Mouse (Mus musculus): ENCODE data around the gene Cldn14. TPM values are rescaled to one million over a fixed set of nuclear protein-coding genes. Genes with fewer than 3 reads are reported as not detected.

Cldn14 gene
- polyA plus RNA-seq, 1 experiment from 2014 or later: 0.14 TPM

DNA sequence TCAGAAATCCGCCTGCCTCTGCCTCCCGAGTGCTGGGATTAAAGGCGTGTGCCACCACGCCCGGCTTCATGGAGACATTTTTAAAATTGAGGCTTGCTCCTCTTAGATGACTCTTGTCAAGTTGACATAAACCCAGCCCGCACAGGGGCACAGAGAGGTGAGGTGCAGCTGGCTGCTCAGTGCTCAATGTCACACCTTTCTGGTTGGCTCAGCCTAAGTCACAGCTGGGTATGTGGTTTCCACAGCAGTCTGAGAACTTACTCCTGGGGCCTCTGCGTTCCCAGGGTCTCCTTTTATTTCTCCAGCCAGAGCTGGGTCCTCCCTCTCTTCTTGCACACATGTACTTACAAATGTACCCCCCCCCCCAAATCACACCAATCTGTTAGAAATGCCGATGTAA, 100.4 kb downstream of the Cldn14 start:
- H3K4me2 ChIP-seq (ENCODE audit: low read depth, low read length): no peak overlapping the region
- 94% methylated on average over 8 of the region's 8 CpGs for WGBS
- H3K9me3 ChIP-seq (ENCODE audit: control insufficient read depth, low read length): no peaks in the 10 kb centered on the region
- peaks cover 3% of the 10 kb centered on the region; the same call in 1 of the 2 replicates for H3K4me1 ChIP-seq (ENCODE audit: control insufficient read depth, insufficient read depth, low read length)
- H3K36me3 ChIP-seq (ENCODE audit: control insufficient read depth, insufficient read depth, low read length): 0 out of 2 replicates have a peak, but pooled peaks cover 7% of the 10 kb centered on the region
- no peak for ATAC-seq (ENCODE audit: low read depth)
- no peak overlapping the region for H3K4me3 ChIP-seq (ENCODE audit: low read depth, low read length)
- H3K27me3 ChIP-seq (replicated peaks; ENCODE audit: control insufficient read depth, insufficient read depth, low read length): no peaks in the 10 kb centered on the region
- no peak overlapping the region for H3K27ac ChIP-seq (replicated peaks; ENCODE audit: low read depth, low read length)
- DNase-seq (ENCODE audit: low spot score): no peak
- H3K9ac ChIP-seq (ENCODE audit: low read depth, low read length): no peak overlapping the region

- Histone ChIP-seq H3K4me2 (ENCODE audit: low read depth, low read length) (no peak overlapping the region), H3K27ac (replicated peaks; ENCODE audit: low read depth, low read length) (no peak overlapping the region), H3K27me3 (replicated peaks; ENCODE audit: control insufficient read depth, insufficient read depth, low read length) (no peaks in the 10 kb centered on the region), H3K4me1 (ENCODE audit: control insufficient read depth, insufficient read depth, low read length) (peaks cover 3% of the 10 kb centered on the region; the same call in 1 of the 2 replicates), H3K36me3 (ENCODE audit: control insufficient read depth, insufficient read depth, low read length) (0 out of 2 replicates have a peak, but pooled peaks cover 12% of the 10 kb centered on the region), H3K4me3 (ENCODE audit: low read depth, low read length) (no peak overlapping the region), H3K9me3 (ENCODE audit: control insufficient read depth, low read length) (no peaks in the 10 kb centered on the region), H3K9ac (ENCODE audit: low read depth, low read length) (no peak overlapping the region)
- 77% methylated on average over 5 of the region's 5 CpGs for WGBS
- no peak for ATAC-seq (ENCODE audit: low read depth)
- no peak for DNase-seq (ENCODE audit: low spot score)
These were observed 100.9 kb downstream of the Cldn14 start for GRCm38 (mm10) chr16:93907761-93908160.

DNA sequence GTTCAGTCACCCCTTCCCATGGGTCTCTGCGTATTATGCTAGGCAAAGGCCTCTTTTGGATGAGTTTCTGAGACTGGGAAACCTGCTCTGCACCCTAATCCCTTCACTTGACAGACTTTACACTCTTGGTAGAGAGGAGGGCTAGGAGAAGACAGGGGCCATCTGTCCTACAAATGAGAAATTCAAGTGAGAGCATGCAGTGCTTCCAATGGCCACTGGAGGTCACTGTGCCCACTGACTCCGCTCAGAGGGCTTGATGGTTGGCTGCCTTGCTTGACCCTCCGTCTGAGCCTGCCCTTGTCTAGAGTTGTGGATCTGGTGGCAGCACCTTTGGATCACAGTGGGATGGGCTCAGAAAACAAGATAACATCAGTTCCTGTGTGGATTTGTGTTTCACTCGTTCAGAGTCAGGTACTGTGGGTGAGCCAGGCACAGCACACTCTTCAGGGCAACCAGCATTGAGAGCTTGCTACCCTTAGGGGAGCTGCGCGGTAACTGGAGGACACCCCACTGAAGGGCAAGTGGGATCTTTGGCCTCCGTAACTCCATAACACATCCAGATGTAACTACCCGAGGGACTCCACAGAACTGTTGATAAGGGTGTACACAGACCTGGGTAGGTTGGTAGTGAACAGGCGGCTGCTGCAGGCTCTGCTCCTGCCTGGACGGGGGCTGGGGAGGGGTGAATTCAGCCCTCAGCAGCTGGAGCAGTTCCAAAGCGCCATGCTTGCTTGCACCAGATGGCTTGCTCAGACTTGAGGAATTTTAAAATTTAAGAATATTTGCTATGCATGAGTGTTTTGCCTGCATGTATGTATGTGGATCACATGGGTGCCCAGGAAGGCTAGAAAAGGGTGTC, 102.3 kb downstream of the Cldn14 start:
- H3K9ac ChIP-seq (ENCODE audit: low read depth, low read length): peak overlapping the region; percentile 19; the same call in 1 of the 2 replicates
- H3K4me2 ChIP-seq (ENCODE audit: low read depth, low read length): no peak overlapping the region
- no peaks in the 10 kb centered on the region for H3K27me3 ChIP-seq (replicated peaks; ENCODE audit: control insufficient read depth, insufficient read depth, low read length)
- H3K27ac ChIP-seq (replicated peaks; ENCODE audit: low read depth, low read length): peak overlapping the region; percentile 28; the same call in 1 of the 2 replicates
- no peak overlapping the region for H3K4me3 ChIP-seq (ENCODE audit: low read depth, low read length)
- peaks cover 23% of the 10 kb centered on the region for H3K36me3 ChIP-seq (ENCODE audit: control insufficient read depth, insufficient read depth, low read length)
- 51% methylated on average over 11 of the region's 11 CpGs for WGBS
- DNase-seq (ENCODE audit: low spot score) (peak; percentile 68), ATAC-seq (ENCODE audit: low read depth) (peak; percentile 66)
- H3K9me3 ChIP-seq (ENCODE audit: control insufficient read depth, low read length): no peaks in the 10 kb centered on the region
- H3K4me1 ChIP-seq (ENCODE audit: control insufficient read depth, insufficient read depth, low read length): peaks cover 3% of the 10 kb centered on the region; the same call in 1 of the 2 replicates

GRCm38 (mm10) chr16:93903027-93903426, 105.6 kb downstream of the Cldn14 start:
- ATAC-seq (ENCODE audit: low read depth): no peak
- Histone ChIP-seq H3K36me3 (ENCODE audit: control insufficient read depth, insufficient read depth, low read length) (peaks cover 42% of the 10 kb centered on the region), H3K4me2 (ENCODE audit: low read depth, low read length) (no peak overlapping the region), H3K9ac (ENCODE audit: low read depth, low read length) (no peak overlapping the region), H3K9me3 (ENCODE audit: control insufficient read depth, low read length) (no peaks in the 10 kb centered on the region), H3K27ac (replicated peaks; ENCODE audit: low read depth, low read length) (no peak overlapping the region), H3K27me3 (replicated peaks; ENCODE audit: control insufficient read depth, insufficient read depth, low read length) (no peaks in the 10 kb centered on the region), H3K4me3 (ENCODE audit: low read depth, low read length) (no peak overlapping the region), H3K4me1 (ENCODE audit: control insufficient read depth, insufficient read depth, low read length) (peaks cover 3% of the 10 kb centered on the region; the same call in 1 of the 2 replicates)
- 70% methylated on average over 6 of the region's 6 CpGs for WGBS
- DNase-seq (ENCODE audit: low spot score): no peak

DNA sequence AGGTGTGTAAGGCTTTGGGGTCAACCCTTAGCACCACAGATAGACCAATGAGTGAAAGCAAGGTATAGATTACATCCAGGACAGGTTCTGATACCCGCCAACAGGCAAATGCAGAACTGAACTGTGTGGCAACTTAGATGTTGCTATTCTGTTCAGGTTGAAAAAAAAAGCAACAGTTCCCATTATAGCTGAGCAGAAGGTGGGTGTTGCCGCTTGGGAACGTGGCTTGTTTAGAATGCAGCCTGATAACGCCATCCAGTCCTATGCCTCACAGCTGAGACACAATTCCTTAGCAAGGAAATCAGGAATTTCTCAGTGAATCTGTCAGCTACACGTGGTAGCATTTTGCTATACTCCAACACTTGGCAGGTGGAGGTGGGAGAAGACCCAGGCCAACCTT, 115.4 kb downstream of the Cldn14 start:
- no peak for ATAC-seq (ENCODE audit: low read depth)
- 89% methylated on average over 5 of the region's 5 CpGs for WGBS

DNA sequence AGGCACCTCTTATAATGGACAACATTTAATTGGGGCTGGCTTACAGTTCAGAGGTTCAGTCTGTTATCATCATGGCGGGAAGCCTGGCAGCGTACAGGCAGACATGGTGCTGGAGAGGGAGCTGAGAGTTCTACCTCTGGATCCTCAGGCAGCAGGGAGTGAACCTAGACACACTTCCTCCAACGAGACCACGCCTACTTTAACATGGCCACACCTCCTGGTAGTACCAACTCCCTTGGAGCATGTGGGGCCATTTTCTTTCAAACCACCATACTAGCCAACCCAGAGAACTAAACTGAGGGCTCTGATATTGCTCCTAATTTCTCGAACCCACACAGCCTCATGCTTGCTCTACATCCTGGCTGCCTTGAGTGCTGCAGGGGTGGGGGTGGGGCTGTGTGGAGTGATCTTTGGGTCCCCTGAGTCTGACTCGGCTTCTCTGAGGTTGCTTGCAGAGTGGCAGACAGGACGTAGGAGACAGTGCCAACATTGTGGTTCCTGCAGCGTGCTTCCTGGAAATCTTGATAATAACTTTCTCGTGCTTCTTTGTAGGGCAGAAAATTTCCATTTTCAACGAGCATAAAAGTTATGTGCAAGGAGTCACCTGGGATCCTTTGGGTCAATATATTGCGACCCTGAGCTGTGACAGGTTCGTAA, 117.6 kb downstream of the Cldn14 start:
- no peak overlapping the region for H3K4me2 ChIP-seq (ENCODE audit: low read depth, low read length)
- 78% methylated on average over 12 of the region's 12 CpGs for WGBS
- ATAC-seq (ENCODE audit: low read depth): no peak
- H3K9me3 ChIP-seq (ENCODE audit: control insufficient read depth, low read length): no peaks in the 10 kb centered on the region
- no peaks in the 10 kb centered on the region for H3K27me3 ChIP-seq (replicated peaks; ENCODE audit: control insufficient read depth, insufficient read depth, low read length)
- no peak for DNase-seq (ENCODE audit: low spot score)
- no peak overlapping the region for H3K27ac ChIP-seq (replicated peaks; ENCODE audit: low read depth, low read length)
- peaks cover 87% of the 10 kb centered on the region for H3K36me3 ChIP-seq (ENCODE audit: control insufficient read depth, insufficient read depth, low read length)
- H3K9ac ChIP-seq (ENCODE audit: low read depth, low read length): no peak overlapping the region
- no peak overlapping the region for H3K4me3 ChIP-seq (ENCODE audit: low read depth, low read length)
- H3K4me1 ChIP-seq (ENCODE audit: control insufficient read depth, insufficient read depth, low read length): no peaks in the 10 kb centered on the region

More for the DNA sequence above, 115.4 kb downstream of the Cldn14 start:
- H3K4me2 ChIP-seq (ENCODE audit: low read depth, low read length): no peak overlapping the region
- H3K9ac ChIP-seq (ENCODE audit: low read depth, low read length): no peak overlapping the region
- H3K9me3 ChIP-seq (ENCODE audit: control insufficient read depth, low read length): no peaks in the 10 kb centered on the region
- H3K36me3 ChIP-seq (ENCODE audit: control insufficient read depth, insufficient read depth, low read length): peaks cover 67% of the 10 kb centered on the region
- H3K4me1 ChIP-seq (ENCODE audit: control insufficient read depth, insufficient read depth, low read length): no peaks in the 10 kb centered on the region
- no peak overlapping the region for H3K4me3 ChIP-seq (ENCODE audit: low read depth, low read length)
- no peaks in the 10 kb centered on the region for H3K27me3 ChIP-seq (replicated peaks; ENCODE audit: control insufficient read depth, insufficient read depth, low read length)
- no peak overlapping the region for H3K27ac ChIP-seq (replicated peaks; ENCODE audit: low read depth, low read length)
- DNase-seq (ENCODE audit: low spot score): no peak

- Histone ChIP-seq H3K4me3 (ENCODE audit: low read depth, low read length) (no peak overlapping the region), H3K27me3 (replicated peaks; ENCODE audit: control insufficient read depth, insufficient read depth, low read length) (no peaks in the 10 kb centered on the region), H3K9ac (ENCODE audit: low read depth, low read length) (no peak overlapping the region), H3K9me3 (ENCODE audit: control insufficient read depth, low read length) (no peaks in the 10 kb centered on the region), H3K4me2 (ENCODE audit: low read depth, low read length) (no peak overlapping the region), H3K27ac (replicated peaks; ENCODE audit: low read depth, low read length) (no peak overlapping the region), H3K4me1 (ENCODE audit: control insufficient read depth, insufficient read depth, low read length) (peaks cover 10% of the 10 kb centered on the region; the same call in 1 of the 2 replicates), H3K36me3 (ENCODE audit: control insufficient read depth, insufficient read depth, low read length) (peaks cover 68% of the 10 kb centered on the region)
- 87% methylated on average over 6 of the region's 6 CpGs for WGBS
- DNase-seq (ENCODE audit: low spot score): no peak
- ATAC-seq (ENCODE audit: low read depth): no peak
These were observed 120.2 kb downstream of the Cldn14 start for GRCm38 (mm10) chr16:93888481-93888880.

GRCm38 (mm10) chr16:93884722-93885113, 123.9 kb downstream of the Cldn14 start:
- ATAC-seq (ENCODE audit: low read depth): no peak
- 47% methylated on average over 5 of the region's 5 CpGs for WGBS
- peak overlapping the region; percentile 76 for H3K9ac ChIP-seq (ENCODE audit: low read depth, low read length)
- H3K4me2 ChIP-seq (ENCODE audit: low read depth, low read length): peak overlapping the region; percentile 85
- peak overlapping the region; percentile 90 for H3K4me3 ChIP-seq (ENCODE audit: low read depth, low read length)
- H3K36me3 ChIP-seq (ENCODE audit: control insufficient read depth, insufficient read depth, low read length): peaks cover 32% of the 10 kb centered on the region
- H3K9me3 ChIP-seq (ENCODE audit: control insufficient read depth, low read length): no peaks in the 10 kb centered on the region
- DNase-seq (ENCODE audit: low spot score): no peak
- no peaks in the 10 kb centered on the region for H3K27me3 ChIP-seq (replicated peaks; ENCODE audit: control insufficient read depth, insufficient read depth, low read length)
- peaks cover 10% of the 10 kb centered on the region; the same call in 1 of the 2 replicates for H3K4me1 ChIP-seq (ENCODE audit: control insufficient read depth, insufficient read depth, low read length)
- 0 out of 2 replicates have a peak overlapping the region, but pooled peaks have one; percentile 45 for H3K27ac ChIP-seq (replicated peaks; ENCODE audit: low read depth, low read length)
